Mouse (Mus musculus) induced T-regulatory cell, adult 2 months (primary cell): ENCODE measurements around the gene Armc2.
A peak's percentile ranks its signal among the peaks of the same experiment; 100 is the strongest.
"Not testable (repeated sequence)": the region's sequence is repeated elsewhere in the genome, so short reads cannot be mapped to it uniquely, and the experiment has no call there.

Experiments
- DNase-seq: peaks from one replicate; pipeline ENCODE4 v3.0.0-alpha.2; 2012; ENCODE audit warnings: low read depth

Armc2 gene

DNA sequence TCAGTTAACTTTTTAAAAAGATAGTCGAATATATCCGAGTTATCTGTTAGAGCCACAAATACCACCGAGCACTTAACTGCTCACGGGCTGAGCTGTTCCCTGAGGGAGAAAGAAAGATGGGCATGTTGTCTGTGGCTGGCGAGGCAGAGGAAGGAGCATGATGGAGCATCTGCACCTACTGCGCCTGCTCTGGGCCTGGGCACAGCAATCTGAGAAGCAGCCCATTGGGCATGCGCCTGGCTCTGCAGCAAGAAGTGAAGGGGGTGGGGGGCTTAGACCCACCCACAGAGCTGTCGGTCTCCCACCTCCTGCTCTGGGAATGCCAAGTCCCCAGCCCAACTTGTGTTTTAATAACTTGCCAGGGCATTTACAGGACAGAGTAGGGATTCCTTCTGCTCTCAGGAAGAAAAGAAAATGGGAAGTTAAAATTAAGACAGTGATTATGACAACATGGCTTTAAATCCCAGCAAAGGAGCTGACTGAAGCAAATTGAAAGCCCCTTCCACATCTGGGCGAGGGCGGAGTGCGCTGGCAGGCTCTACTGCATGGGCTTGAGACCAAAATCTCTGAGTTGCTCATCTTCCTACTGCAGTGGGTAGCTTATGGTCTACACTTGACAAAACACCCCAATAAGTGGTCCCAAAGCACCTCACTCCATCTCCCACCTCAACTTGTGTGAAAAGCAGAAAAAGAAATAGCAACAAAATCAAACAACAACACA, 50.2 kb downstream of the Armc2 start:
- no peak for DNase-seq

- DNase-seq = no peak
Measured at GRCm38 (mm10) chr10:41962725-41963124, 55.5 kb downstream of the Armc2 start.

GRCm38 (mm10) chr10:41959808-41960207, 58.4 kb downstream of the Armc2 start:
- DNase-seq = no peak

- DNase-seq = no peak
Measured at GRCm38 (mm10) chr10:41958677-41959274, 59.5 kb downstream of the Armc2 start.

- DNase-seq = peak; percentile 28
Measured at GRCm38 (mm10) chr10:41957421-41958225, 60.6 kb downstream of the Armc2 start.

DNA sequence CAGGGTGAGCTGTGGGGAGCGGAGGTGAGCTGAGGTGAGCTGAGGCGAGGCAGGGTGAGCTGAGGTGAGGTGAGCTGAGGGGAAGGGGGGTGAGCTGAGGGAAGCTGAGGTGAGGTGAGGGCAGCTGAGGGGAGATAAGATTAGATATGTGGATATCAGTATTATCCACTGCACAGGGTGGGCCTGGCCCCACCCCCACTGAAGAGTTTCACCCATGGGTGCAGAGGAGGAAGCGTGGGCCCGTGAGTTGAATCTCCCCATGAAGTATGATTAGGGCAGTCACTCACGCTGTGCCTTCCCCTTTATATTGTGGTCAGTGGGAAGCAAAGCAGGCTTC, 64.7 kb downstream of the Armc2 start:
- DNase-seq = no peak

GRCm38 (mm10) chr10:41952850-41953527, 65.3 kb downstream of the Armc2 start:
- DNase-seq = peak; percentile 46

DNA sequence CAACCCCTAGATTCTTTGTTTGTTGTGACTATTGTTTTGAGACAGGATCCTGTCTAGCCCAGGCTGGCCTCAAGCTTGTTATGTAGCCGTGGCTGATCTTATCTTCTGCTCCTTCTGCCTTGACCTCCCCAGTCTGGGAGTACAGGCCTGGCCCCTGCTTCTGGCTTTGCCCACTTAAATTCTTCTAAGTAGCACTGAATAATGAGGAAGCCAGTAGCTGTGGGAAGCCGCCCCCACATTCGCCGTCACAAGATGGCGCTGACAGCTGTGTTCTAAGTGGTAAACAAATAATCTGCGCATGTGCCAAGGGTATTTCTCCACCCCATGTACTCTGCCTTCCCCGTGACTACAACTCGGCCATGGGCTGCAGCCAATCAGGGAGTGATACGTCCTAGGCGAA, 65.9 kb downstream of the Armc2 start:
- DNase-seq = not testable (repeated sequence)

DNA sequence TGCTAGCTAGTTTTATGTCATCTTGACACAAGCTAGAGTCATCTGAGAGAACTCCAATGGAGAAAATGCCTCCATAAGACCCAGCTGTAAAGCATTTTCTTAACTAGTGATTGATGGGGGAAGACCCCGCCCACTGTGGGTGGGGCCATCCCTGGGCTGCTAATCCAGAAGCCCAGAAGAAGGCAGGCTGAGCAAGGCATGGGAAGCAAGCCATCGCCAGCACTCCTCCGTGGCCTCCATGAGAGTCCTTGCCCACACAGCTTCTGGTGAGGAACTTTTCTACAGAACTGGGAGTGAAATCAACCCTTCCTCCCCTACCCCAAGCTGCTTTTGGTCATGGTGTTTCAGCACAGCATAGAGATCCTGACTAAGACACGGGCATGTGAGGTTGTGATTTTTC, 79.2 kb downstream of the Armc2 start:
- DNase-seq = no peak

GRCm38 (mm10) chr10:41937176-41937575, 81.1 kb downstream of the Armc2 start:
- peak; percentile 81 for DNase-seq

- DNase-seq = no peak
Measured at GRCm38 (mm10) chr10:41936100-41936499, 82.1 kb downstream of the Armc2 start.

DNA sequence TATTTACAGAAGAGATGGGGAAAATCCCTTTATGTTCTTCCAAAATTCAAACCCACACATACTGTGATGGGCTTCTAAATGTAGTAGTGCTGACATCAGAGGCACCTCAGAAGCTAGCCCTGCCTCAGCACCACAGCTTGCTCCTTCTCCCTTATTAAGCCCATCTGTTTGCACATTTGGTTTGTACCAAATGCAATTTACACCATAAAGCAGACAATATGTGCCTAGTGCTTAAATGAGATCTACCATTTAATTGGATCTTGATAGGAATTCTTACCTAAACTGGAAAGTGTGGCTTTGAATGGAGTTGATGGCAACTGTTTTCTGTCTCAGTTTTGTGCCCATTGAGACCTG, 82.8 kb downstream of the Armc2 start:
- peak; percentile 33 for DNase-seq

DNA sequence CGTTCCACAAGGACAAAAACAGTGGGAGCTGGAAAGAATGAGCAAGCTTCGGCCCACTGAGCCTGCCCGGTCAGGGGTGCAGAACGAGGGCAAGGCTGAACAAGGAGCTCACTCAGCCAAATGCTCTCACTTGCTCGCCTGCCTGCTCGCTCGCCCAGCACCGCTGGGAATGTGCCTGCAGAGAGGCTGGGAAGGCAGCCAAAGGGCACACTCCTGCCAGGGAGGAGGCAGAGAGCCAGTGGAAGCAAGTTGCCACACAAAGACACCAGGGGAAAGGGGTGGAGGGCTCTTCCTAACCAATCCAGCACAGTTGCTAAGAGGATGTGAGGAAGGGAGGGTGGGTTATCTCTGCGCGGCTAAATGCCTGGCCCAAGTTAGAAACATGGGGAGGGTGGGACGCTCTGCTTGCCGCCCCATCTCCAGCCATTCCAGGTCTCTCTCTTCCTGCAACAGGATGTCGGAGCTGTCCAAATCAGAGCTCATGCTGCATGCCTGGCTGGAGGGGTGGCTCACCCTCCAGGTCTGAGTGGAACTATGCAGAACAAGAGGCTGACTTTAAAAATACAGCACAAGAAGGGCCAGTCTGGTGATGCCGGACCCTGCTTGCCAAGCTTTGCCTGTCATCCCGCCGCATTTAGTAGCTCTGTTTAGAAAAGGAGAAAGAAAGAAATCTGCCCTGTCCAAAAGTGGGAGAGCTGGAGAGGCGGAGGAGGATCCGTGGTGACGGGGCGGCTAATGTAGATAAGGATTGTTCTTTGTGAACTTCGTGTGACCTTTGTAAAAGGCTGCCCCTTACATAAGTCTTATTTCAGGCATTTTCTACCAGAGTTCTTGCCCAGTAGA, 83.4 kb downstream of the Armc2 start:
- no peak for DNase-seq

- peak; percentile 75 for DNase-seq
Measured at GRCm38 (mm10) chr10:41933536-41933935, 84.7 kb downstream of the Armc2 start.

DNA sequence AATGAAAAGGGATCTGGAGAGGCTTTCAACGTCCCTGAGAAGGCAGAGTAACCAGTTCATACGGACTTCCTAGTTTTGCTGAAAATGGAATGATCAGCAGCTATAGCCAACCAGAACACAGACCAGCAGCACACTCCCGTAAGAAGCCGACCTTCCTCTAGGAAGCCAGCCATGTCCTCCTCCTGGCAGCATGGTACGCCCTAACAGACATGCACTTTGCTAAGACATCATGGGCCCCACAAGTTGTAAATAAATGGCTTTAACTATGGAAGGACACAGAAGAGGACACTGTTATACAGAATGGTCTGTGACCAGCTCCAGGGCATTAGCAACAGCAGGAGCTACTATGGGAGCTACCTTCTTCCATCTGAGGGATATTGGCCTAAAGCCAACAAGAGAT, 85.3 kb downstream of the Armc2 start:
- DNase-seq = no peak

DNA sequence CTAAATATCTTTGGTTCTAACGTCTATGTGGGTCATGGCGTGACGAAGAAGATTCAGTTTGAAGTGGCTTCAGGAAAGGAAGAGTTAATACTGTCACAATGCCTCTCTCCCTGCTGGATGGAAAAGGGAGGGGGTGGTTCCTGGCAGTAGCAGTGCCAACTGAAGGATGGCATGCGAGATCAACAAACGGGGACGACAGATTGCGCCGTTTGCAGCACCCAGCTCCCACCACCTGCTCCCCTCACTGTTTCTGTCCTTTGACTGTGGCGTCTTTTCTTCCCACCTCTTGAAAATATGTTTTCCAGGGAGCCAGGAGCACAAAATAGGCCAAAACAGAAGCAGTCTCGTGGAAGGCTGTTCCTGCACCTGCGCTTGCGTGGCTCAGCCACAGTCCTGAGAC, 86.3 kb downstream of the Armc2 start:
- no peak for DNase-seq

DNA sequence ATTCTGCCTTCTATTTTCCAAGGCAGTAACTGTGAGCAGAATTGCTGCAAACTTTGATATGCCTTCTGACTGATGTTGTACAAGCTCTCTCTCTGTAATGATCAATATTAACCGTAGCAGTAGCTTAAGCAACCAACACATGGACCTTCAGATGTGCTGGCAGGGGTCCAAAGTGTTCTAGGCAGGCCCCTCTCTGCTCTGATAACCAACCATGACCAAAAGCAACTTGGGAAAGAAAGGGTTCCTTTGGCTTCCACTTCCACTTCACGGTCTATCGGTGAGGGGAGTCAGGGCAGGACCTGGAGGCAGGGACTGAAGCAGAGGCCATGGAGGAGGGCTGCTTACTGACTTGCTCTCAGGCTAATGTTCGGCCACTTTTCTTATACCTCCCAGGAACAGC, 87.3 kb downstream of the Armc2 start:
- no peak for DNase-seq

GRCm38 (mm10) chr10:41926726-41927125, 91.5 kb downstream of the Armc2 start:
- DNase-seq = no peak

DNA sequence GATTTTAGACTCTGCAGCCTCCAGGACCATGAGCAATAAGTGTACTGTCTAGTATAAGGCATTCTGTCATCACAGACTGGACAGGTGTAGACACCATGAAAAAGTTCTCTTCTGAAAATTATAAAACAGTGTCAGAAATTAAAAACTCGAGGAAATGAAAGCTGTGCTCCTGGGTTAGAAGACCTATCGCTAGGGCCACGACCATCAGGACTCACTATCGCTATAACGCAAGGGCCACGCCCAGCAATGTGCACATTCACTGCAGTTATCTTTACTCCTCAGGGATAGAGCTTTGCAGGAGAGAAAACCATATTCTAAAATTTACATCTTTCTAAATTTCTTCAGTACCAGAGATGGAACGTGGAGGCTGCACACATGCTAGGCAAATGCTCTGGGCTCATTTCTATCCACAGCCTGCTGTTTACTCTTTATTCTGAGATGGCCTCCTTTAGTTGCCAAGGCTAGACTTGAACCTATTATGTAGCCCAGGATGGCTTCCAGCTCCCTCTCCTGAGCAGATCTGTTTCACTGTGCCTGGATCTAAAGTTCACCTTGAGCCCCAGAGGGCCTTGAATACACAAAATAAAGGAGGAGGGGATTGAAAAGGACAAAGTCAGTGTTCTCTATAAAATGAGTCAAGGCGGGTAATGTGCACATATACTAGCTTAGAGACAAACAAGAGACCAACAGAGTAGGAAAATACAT, 105.8 kb downstream of the Armc2 start:
- DNase-seq = no peak

GRCm38 (mm10) chr10:41908899-41909298, 109.3 kb downstream of the Armc2 start:
- no peak for DNase-seq

- no peak for DNase-seq
Measured at GRCm38 (mm10) chr10:41907950-41908349, 110.3 kb downstream of the Armc2 start.
